Mouse (Mus musculus) liver, adult (tissue): ENCODE results near the gene Gsta4.
"Not testable (repeated sequence)": the region's sequence is repeated elsewhere in the genome, so short reads cannot be mapped to it uniquely, and the experiment has no call there.

Experiments
- GATA4 ChIP-seq: IDR thresholded peaks from 2 replicates; pipeline ENCODE4 v1.6.1; 2014; ENCODE audit warnings: mild to moderate bottlenecking, low read length; ENCODE audit not compliant: insufficient replicate concordance

Gene Gsta4

DNA sequence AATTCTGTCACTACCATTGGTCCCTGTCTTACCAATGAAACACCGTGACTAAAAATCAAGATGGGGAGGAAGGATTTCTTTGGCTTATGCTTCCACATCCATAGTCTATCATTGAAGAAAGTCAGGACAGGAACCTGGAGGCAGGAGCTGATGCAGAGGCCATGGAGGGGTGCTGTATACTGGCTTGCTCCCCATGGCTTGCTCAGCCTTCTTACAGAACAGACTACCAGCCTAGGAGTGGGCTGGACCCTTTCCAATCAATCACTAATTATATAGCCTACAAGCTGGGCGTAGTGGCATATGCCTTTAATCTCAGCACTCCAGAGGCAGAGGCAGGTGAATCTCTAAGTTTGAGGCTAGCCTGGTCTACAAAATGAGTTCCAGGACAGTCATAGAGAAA lies 28.2 kb downstream of the Gsta4 start:
- TF ChIP-seq GATA4 = no peak

DNA sequence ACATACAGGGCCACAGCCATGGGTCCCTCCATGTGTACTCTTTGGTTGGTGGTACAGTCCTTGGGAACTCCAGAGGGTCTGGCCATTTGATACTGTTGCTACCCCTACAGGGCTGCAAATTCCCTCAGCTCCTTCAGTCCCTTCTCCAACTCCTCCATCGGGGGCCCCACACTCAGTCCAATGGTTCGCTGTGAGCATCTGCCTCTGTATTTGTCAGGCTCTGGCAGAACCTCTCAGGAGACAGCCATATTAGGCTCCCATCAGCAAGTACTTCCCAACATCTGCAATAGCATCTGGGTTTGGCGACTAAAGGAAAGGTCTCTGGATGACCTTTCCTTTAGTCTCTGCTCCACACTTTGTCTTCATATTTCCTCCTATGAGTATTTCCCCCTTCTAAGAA lies 28.9 kb downstream of the Gsta4 start:
- no peak for TF ChIP-seq GATA4

DNA sequence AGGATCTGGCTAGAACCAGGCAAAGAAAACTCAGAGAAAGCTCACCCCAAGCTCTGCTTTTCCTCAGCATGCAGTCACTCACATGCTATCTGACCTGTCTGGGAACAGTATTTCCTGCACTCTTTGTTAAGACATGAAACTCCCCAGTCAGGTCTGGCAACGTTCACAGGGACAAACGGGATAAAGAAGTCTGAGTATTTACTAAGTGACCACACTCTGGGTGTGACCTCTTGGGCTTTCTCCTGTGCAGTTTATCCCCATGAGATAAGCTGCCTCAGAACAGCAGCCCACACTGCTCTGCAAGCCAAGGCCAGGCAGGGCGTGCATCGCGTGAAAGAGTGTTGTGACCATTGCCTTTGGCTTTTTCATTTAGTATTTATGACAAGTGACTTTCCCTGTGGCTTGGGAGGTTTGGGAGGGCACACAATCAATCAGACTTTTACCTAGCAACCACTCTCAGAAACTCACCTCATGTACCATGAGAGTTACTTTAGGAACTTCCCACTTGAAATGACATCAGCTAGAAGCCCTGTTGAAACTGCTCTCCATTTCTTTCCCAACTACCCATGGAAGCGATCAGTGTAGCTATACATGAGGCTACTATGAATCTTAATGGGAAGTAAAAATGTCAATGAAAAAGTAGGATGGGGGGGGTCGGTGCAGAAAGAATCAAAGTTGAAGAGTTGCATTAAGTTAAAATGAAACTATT lies 29.9 kb downstream of the Gsta4 start:
- peak; percentile 26; the same call in 1 of the 2 replicates for TF ChIP-seq GATA4

DNA sequence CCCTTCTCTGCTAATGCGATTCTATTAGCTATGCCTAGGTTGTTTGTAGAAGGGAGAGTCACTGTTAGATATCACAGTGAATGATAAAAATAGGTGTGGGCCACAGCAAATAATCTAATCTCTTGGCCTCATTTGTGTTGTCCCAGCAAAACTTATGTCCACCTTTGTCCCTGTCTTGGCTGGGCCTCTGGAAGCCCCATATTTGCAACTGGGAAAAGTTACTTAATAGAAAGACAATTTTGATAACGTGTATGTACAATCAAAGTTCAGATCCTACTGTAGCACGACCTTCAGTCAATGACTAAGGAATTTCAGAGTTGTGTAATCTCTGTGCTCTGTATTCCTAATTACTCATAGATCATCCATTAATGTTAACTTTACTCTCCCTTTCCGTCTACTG lies 34.5 kb downstream of the Gsta4 start:
- TF ChIP-seq GATA4 = peak; percentile 82

DNA sequence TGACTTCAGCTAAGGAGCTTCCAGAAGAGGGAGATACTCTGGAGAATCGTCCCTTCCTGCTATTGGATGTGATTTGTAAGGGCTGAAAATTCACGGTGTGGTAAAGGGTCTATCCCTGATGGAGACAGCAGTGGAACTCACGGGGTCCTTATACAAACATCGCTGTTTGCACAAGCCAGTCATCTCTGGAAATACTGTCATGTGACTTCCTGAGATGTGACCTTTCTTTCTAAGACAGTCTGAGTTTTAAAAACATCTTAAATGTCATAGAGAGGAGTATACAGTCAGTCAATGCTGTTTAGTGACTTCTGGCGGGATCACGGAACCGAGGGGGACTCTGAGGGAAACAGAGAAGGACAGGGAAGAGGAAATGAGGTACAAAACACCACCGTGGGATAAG lies 40.0 kb downstream of the Gsta4 start:
- TF ChIP-seq GATA4 = no peak

DNA sequence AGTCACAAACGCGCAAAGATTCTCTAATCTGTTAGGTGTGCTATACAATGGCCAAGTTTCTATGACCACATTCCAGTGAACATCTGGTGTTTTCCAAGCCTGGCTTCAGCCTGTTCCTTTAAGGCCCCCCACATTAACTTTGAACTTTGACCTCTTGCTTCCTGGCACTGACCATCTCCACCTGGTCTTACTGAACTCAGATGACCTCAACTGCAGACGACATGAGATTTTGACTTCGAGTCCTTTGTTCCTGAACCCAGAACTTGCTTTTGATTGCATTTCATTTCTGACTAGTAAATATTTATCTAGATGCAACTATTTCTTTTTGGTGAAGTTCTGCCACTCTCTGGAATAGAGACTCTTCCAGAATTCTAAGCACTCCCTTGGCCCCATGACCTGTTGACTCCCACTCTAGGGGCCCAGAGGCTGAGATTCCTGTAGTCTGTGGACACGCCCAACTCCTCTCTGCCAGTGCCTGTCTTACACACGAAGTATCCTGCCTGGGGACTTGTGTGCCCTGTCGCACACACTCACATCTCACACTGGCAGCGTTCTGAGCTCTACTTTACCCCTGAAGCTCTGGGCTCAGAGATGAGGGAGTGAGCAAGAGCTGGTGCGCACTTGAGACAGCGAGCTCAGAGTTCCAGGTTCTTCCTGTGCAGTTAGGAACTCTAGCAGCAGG lies 40.8 kb downstream of the Gsta4 start:
- no peak; the same call in 1 of the 2 replicates for TF ChIP-seq GATA4

DNA sequence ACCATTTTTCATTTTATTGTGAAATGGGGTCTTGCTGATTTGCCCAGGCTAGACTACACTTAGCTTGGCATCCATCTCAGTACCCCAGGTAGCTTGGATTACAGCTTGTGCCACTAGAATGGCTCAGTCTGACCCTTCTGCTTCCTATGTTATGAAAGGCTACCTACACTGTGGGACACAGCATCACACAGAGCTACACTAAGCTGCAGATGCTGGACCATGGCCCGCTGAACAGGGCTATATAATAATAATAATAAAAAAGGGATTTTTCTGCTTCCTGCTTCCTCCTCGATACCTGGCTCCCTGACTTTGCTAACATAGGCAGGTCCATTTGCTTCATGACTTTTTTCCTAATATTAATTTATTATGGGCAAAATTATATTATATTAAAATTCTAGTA lies 41.8 kb downstream of the Gsta4 start:
- no peak for TF ChIP-seq GATA4

DNA sequence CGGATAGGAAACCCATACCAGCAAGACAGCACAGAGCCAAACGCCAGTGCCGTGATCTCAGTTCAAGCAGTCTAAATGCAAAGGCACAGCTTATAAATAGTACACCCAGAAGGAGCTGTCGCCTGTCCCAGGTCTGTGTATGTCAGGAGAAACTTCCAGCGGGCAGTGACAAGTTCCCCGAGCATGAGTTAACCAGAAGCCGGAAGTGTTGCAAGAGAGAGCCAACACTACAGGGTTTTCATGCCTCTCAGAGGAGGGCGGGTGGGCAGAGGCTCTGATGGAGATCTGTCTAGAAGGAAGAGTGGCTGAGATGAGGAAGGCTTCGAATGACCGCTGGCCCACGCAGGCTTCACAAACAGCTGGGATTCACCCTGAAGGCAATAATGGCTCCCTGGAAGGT lies 42.7 kb downstream of the Gsta4 start:
- no peak for TF ChIP-seq GATA4

DNA sequence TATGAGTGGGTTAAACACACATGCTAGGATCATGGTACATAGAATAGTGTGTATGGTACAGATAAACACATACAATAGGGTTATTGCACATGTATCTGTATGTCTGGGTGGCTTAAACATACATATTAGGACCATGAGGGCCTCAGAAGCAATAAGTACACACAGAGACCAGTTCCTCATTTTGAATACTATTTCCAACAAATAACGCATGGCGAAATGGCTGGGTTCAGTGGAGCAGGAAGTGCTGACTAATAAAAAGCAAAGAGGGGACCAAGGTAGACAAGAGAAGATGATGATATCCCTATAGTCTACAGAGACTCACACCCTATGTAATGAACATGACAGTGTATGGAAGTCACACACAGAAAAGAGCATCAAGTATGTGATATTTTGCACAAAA lies 45.5 kb downstream of the Gsta4 start:
- TF ChIP-seq GATA4 = no peak

DNA sequence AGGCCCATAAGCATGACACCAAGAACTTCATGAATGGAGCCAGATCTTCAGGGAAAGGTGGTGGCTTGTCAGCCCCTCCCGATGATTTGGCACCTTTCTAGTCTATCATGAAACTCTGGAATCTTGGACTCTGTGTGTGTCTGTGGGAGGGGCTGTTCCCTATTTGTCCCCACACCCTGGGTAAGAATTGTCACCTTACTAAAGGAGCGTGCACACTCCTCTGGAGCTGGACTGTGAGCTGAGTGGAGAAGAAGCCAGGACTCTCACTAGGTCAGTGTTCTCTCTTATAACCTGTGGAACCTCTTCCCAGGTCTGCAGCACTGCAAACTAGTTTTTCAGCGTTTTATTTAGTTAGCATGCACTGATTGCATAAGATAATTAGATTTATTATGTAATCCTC lies 47.9 kb downstream of the Gsta4 start, which contains the start of gene Gsta1:
Gene Gsta1, plus strand, starts transcription at position 196 of the 400 bp plus-strand sequence.
- TF ChIP-seq GATA4 = not testable (repeated sequence)

DNA sequence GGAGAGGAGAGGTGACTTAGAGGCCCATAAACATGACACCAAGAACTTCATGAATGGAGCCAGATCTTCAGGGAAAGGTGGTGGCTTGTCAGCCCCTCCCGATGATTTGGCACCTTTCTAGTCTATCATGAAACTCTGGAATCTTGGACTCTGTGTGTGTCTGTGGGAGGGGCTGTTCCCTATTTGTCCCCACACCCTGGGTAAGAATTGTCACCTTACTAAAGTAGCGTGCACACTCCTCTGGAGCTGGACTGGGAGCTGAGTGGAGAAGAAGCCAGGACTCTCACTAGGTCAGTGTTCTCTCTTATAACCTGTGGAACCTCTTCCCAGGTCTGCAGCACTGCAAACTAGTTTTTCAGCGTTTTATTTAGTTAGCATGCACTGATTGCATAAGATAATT lies 74.3 kb downstream of the Gsta4 start, which contains the start of gene Gm3776:
Gene Gm3776, plus strand, starts transcription at position 216 of the 400 bp plus-strand sequence.
- TF ChIP-seq GATA4 = not testable (repeated sequence)
